Mouse (Mus musculus) erythroid progenitor cell, adult 5-6 weeks (primary cell): Measurements from ENCODE around the gene Zbtb20. TPM values are rescaled to one million over a fixed set of nuclear protein-coding genes. Genes with fewer than 3 reads are reported as not detected.

Experiments
- ATAC-seq: replicated peaks from 2 replicates; pipeline ENCODE4 v1.8.0; 2016; ENCODE audit warnings: moderate number of reproducible peaks, mild to moderate bottlenecking, moderate TSS enrichment, inconsistent platforms; ENCODE audit not compliant: poor library complexity, low FRiP score, severe bottlenecking
- total RNA-seq, 2 experiments: library from RNA; stranded (forward) in 1 of 2; stranded (reverse) in 1 of 2; fragments of 150-400 nt in 1 of 2; fragments of 186-747, 209-891 nt in 1 of 2; gene quantifications; 2 replicates each; pipeline versions ENCODE4 v1.2.3 to v1.2.4; 2015 to 2017; ENCODE audit warnings: low replicate concordance in 2 of 2

Gene Zbtb20
- total RNA-seq, 2 experiments from 2014 or later, result 10.5 to 25.9 TPM

GRCm38 (mm10) chr16:43603591-43604141 is 728.0 kb downstream of the Zbtb20 start:
- no peak for ATAC-seq

GRCm38 (mm10) chr16:43604399-43605013 is 728.8 kb downstream of the Zbtb20 start:
- no peak for ATAC-seq

- no peak for ATAC-seq
These were observed 731.4 kb downstream of the Zbtb20 start for GRCm38 (mm10) chr16:43607086-43607485.

- no peak for ATAC-seq
These were observed 732.4 kb downstream of the Zbtb20 start for GRCm38 (mm10) chr16:43608066-43608465.

GRCm38 (mm10) chr16:43610375-43610774 is 734.7 kb downstream of the Zbtb20 start:
- no peak for ATAC-seq

GRCm38 (mm10) chr16:43616348-43616747 is 740.7 kb downstream of the Zbtb20 start:
- no peak for ATAC-seq

GRCm38 (mm10) chr16:43617346-43617745 is 741.7 kb downstream of the Zbtb20 start:
- no peak for ATAC-seq

GRCm38 (mm10) chr16:43618286-43618685 is 742.6 kb downstream of the Zbtb20 start:
- no peak for ATAC-seq

GRCm38 (mm10) chr16:43619277-43619676 is 743.6 kb downstream of the Zbtb20 start:
- no peak for ATAC-seq

GRCm38 (mm10) chr16:43620359-43620758 is 744.7 kb downstream of the Zbtb20 start:
- no peak for ATAC-seq

GRCm38 (mm10) chr16:43623315-43624000 is 747.8 kb downstream of the Zbtb20 start:
- ATAC-seq, result no peak

GRCm38 (mm10) chr16:43624876-43625275 is 749.2 kb downstream of the Zbtb20 start:
- no peak for ATAC-seq

- no peak for ATAC-seq
These were observed 749.6 kb downstream of the Zbtb20 start for GRCm38 (mm10) chr16:43625289-43625688.

GRCm38 (mm10) chr16:43625956-43626355 is 750.3 kb downstream of the Zbtb20 start:
- no peak for ATAC-seq

GRCm38 (mm10) chr16:43628662-43629061 is 753.0 kb downstream of the Zbtb20 start:
- ATAC-seq, result no peak

GRCm38 (mm10) chr16:43631758-43632157 is 756.1 kb downstream of the Zbtb20 start:
- no peak for ATAC-seq

GRCm38 (mm10) chr16:43634037-43634436 is 758.4 kb downstream of the Zbtb20 start:
- ATAC-seq, result no peak

- no peak for ATAC-seq
These were observed 761.6 kb downstream of the Zbtb20 start for GRCm38 (mm10) chr16:43637241-43637640.

- no peak for ATAC-seq
These were observed 762.8 kb downstream of the Zbtb20 start for GRCm38 (mm10) chr16:43638406-43639049.

GRCm38 (mm10) chr16:43641230-43641629 is 765.5 kb downstream of the Zbtb20 start:
- no peak for ATAC-seq

GRCm38 (mm10) chr16:43645879-43646278 is 770.2 kb downstream of the Zbtb20 start:
- no peak for ATAC-seq
